ENCODE assay signal across 21 mouse cellular contexts in the genomic region with DNA sequence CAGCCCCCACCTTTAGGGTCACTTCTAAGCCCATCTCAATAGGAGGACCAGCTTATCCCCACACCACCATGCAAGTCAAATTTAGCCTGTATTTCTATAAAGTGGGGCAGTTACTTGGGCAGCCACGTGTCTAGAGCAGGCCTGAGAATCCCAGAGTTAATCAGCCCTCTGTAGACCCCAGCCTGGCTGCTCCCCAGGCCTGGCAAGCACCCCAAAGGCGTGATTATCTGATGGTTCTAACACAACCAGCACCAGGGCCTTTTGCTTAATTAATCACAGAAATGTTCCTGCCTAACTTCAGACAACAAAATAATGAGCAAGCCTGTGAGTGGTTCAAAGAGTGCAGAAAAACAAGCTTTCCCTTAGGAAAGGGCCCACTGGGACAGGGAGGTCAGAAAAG.
"Had no signal": no experiment of that assay in that cellular context is flagged by ENCODE, and none has a peak within 500 bp of the region (broad histone marks: within the 10 kb centered on the region; RNA-seq: fewer than 3 reads in every experiment).

No protein-coding gene starts in this region.

- H3K4me1 ChIP-seq: limb, embryonic 12.5 days; limb, embryonic 15.5 days; midbrain, embryonic 12.5 days; midbrain, embryonic 15.5 days; neural tube, embryonic 12.5 days; neural tube, embryonic 15.5 days; stomach, embryonic 15.5 days had no signal

- H3K4me2 ChIP-seq: limb, embryonic 12.5 days; limb, embryonic 15.5 days; liver, embryonic 11.5 days; lung, embryonic 14.5 days; midbrain, embryonic 12.5 days; midbrain, embryonic 15.5 days; neural tube, embryonic 12.5 days; neural tube, embryonic 15.5 days; stomach, embryonic 15.5 days had no signal

- DNase-seq: kidney, adult 2 months; kidney, postnatal 25 days; layer of hippocampus, adult 9-11 months; liver, postnatal 0 days; lung, embryonic 14.5 days; right cerebral cortex, adult 18-20 months; spleen, adult 18-20 months; thymus, postnatal 25 days had no signal

- H3K9me3 ChIP-seq: limb, embryonic 12.5 days; limb, embryonic 15.5 days; midbrain, embryonic 12.5 days; midbrain, embryonic 15.5 days; neural tube, embryonic 12.5 days; neural tube, embryonic 15.5 days; stomach, embryonic 15.5 days had no signal

- H3K36me3 ChIP-seq: limb, embryonic 12.5 days; limb, embryonic 15.5 days; midbrain, embryonic 12.5 days; midbrain, embryonic 15.5 days; neural tube, embryonic 12.5 days; neural tube, embryonic 15.5 days; stomach, embryonic 15.5 days had no signal

- H3K27ac ChIP-seq: kidney, postnatal 0 days; layer of hippocampus, adult 2 months; limb, embryonic 12.5 days; limb, embryonic 15.5 days; liver, embryonic 14.5 days; macrophage; midbrain, embryonic 12.5 days; midbrain, embryonic 15.5 days; neural tube, embryonic 12.5 days; neural tube, embryonic 15.5 days; stomach, embryonic 15.5 days had no signal

- H3K27me3 ChIP-seq: limb, embryonic 12.5 days; limb, embryonic 15.5 days; midbrain, embryonic 12.5 days; midbrain, embryonic 15.5 days; neural tube, embryonic 12.5 days; neural tube, embryonic 15.5 days; stomach, embryonic 15.5 days had no signal

- H3K4me3 ChIP-seq: layer of hippocampus, adult 2 months; limb, embryonic 12.5 days; limb, embryonic 15.5 days; midbrain, embryonic 12.5 days; midbrain, embryonic 15.5 days; neural tube, embryonic 12.5 days; neural tube, embryonic 15.5 days; stomach, embryonic 15.5 days had no signal

- H3K9ac ChIP-seq: limb, embryonic 12.5 days; limb, embryonic 15.5 days; liver, embryonic 14.5 days; liver, postnatal 0 days; lung, embryonic 14.5 days; midbrain, embryonic 12.5 days; midbrain, embryonic 15.5 days; neural tube, embryonic 12.5 days; neural tube, embryonic 15.5 days; stomach, embryonic 15.5 days had no signal

- ATAC-seq: liver, postnatal 0 days; lung, postnatal 0 days; midbrain, embryonic 15.5 days had no signal
